Mouse (Mus musculus): ENCODE measurements around the gene Vopp1. TPM values are rescaled to one million over a fixed set of nuclear protein-coding genes. Genes with fewer than 3 reads are reported as not detected.

The Vopp1 gene
- total and polyA plus RNA-seq, 3 experiments = 0.10 TPM; not detected in 2

GRCm38 (mm10) chr6:57839693-57840408, 14.9 kb upstream of the Vopp1 start:
- H3K36me3 ChIP-seq (replicated peaks in 1 of 2; ENCODE audit: control insufficient read depth in 1 of 2, insufficient read depth in 1 of 2, low read length in 1 of 2) = no peaks in the 10 kb centered on the region
- dilution Hi-C loops (cut with MboI; ENCODE audit: extremely low pct_ligation_motif_present, extremely low pct_unique_long_range_greater_than_20kb, low sequenced_read_pairs) = no loop called here
- no peaks in the 10 kb centered on the region for H3K9me3 ChIP-seq (replicated peaks; ENCODE audit: low read length)
- no peak overlapping the region for H3K27ac ChIP-seq (ENCODE audit: insufficient read depth, low read depth)
- in situ Hi-C loops (cut with MboI; ENCODE audit: low pct_ligation_motif_present, low pct_unique_long_range_greater_than_20kb, low sequenced_read_pairs) = no loop called here
- TF ChIP-seq USF2 (conservative IDR thresholded peaks at IDR 0.05; ENCODE audit: low read depth, low read length) = no peak
- TF ChIP-seq CTCF (conservative IDR thresholded peaks at IDR 0.05 in 1 of 2, IDR thresholded peaks at IDR 0.05 in 1 of 2; ENCODE audit: low read depth in 2 of 2, low read length in 2 of 2) = no peak
- no peak for TF ChIP-seq MAX (IDR thresholded peaks at IDR 0.05; ENCODE audit: low read length)
- no peak for TF ChIP-seq ZMIZ1 (IDR thresholded peaks at IDR 0.05; ENCODE audit: low read depth, low read length)
- TF ChIP-seq MXI1 (IDR thresholded peaks at IDR 0.05; ENCODE audit: low read depth, low read length) = no peak
- TF ChIP-seq JUND (conservative IDR thresholded peaks at IDR 0.05; ENCODE audit: low read depth, low read length) = no peak
- no peak for TF ChIP-seq BHLHE40 (IDR thresholded peaks at IDR 0.05; ENCODE audit: low read depth, low read length)
- no peak for TF ChIP-seq RCOR1 (conservative IDR thresholded peaks at IDR 0.05; ENCODE audit: low read depth, low read length)
- no peak for TF ChIP-seq NELFE (IDR thresholded peaks at IDR 0.05; ENCODE audit: low read depth, low read length)
- TF ChIP-seq HCFC1 (IDR thresholded peaks at IDR 0.05; ENCODE audit: low read depth, low read length) = no peak
- no peak for TF ChIP-seq GABPA (IDR thresholded peaks at IDR 0.05; ENCODE audit: insufficient replicate concordance, low read depth, low read length)
- TF ChIP-seq ZNF384 (IDR thresholded peaks at IDR 0.05; ENCODE audit: low read depth, low read length) = no peak
- no peak for TF ChIP-seq RAD21 (IDR thresholded peaks at IDR 0.05; ENCODE audit: low read depth, low read length)
- no peak for TF ChIP-seq ELF1 (IDR thresholded peaks at IDR 0.05; ENCODE audit: low read depth, low read length)
- TF ChIP-seq TCF12 (IDR thresholded peaks at IDR 0.05; ENCODE audit: low read depth, low read length) = no peak
- no peaks in the 10 kb centered on the region for H3K4me1 ChIP-seq (ENCODE audit: control insufficient read depth in 1 of 2, insufficient read depth in 2 of 2)
- no peaks in the 10 kb centered on the region for H3K79me2 ChIP-seq (replicated peaks; ENCODE audit: control insufficient read depth, extremely low read depth, insufficient read depth, poor library complexity, severe bottlenecking)
- H3K27me3 ChIP-seq (replicated peaks) = no peaks in the 10 kb centered on the region
- no peak overlapping the region for H3K9ac ChIP-seq (ENCODE audit: insufficient read depth, low read depth)
- H3K4me2 ChIP-seq (ENCODE audit: insufficient read depth, low read depth, poor library complexity, severe bottlenecking) = no peak overlapping the region
- H3K4me3 ChIP-seq (replicated peaks in 1 of 3; ENCODE audit: low read depth in 2 of 3, low read length in 2 of 3, poor library complexity in 1 of 3) = no peak overlapping the region
- DNase-seq (ENCODE audit: extremely low read depth) = no peak

GRCm38 (mm10) chr6:57825259-57825715, 328 bp upstream of the Vopp1 start:
- no peak for DNase-seq (ENCODE audit: extremely low read depth)
- Histone ChIP-seq H3K79me2 (replicated peaks; ENCODE audit: control insufficient read depth, extremely low read depth, insufficient read depth, poor library complexity, severe bottlenecking) (no peaks in the 10 kb centered on the region), H3K4me1 (ENCODE audit: control insufficient read depth in 1 of 2, insufficient read depth in 2 of 2) (no peaks in the 10 kb centered on the region), H3K27ac (ENCODE audit: insufficient read depth, low read depth) (no peak overlapping the region), H3K36me3 (replicated peaks in 1 of 2; ENCODE audit: control insufficient read depth in 1 of 2, insufficient read depth in 1 of 2, low read length in 1 of 2) (no peaks in the 10 kb centered on the region), H3K27me3 (replicated peaks) (no peaks in the 10 kb centered on the region), H3K9ac (ENCODE audit: insufficient read depth, low read depth) (no peak overlapping the region), H3K4me2 (ENCODE audit: insufficient read depth, low read depth, poor library complexity, severe bottlenecking) (no peak overlapping the region), H3K9me3 (replicated peaks; ENCODE audit: low read length) (peaks cover 4% of the 10 kb centered on the region), H3K4me3 (replicated peaks in 1 of 3; ENCODE audit: low read depth in 2 of 3, low read length in 2 of 3, poor library complexity in 1 of 3) (no peak overlapping the region)
- dilution Hi-C loops (cut with MboI; ENCODE audit: extremely low pct_ligation_motif_present, extremely low pct_unique_long_range_greater_than_20kb, low sequenced_read_pairs) (no loop called here), in situ Hi-C loops (cut with MboI; ENCODE audit: low pct_ligation_motif_present, low pct_unique_long_range_greater_than_20kb, low sequenced_read_pairs) (no loop called here)
- no peak for TF ChIP-seq TBP (conservative IDR thresholded peaks at IDR 0.05; ENCODE audit: low read depth, low read length)
- TF ChIP-seq POLR2AphosphoS2 (IDR thresholded peaks at IDR 0.05; ENCODE audit: low read depth, low read length) = no peak
- TF ChIP-seq ZNF384 (IDR thresholded peaks at IDR 0.05; ENCODE audit: low read depth, low read length) = no peak
- no peak for TF ChIP-seq E2F4 (IDR thresholded peaks at IDR 0.05; ENCODE audit: insufficient replicate concordance, low read depth, low read length)
- no peak for TF ChIP-seq RCOR1 (conservative IDR thresholded peaks at IDR 0.05; ENCODE audit: low read depth, low read length)
- TF ChIP-seq CHD1 (IDR thresholded peaks at IDR 0.05; ENCODE audit: low read depth, low read length) = no peak
- no peak for TF ChIP-seq IRF4 (IDR thresholded peaks at IDR 0.05; ENCODE audit: low read depth, low read length)
- TF ChIP-seq HCFC1 (IDR thresholded peaks at IDR 0.05; ENCODE audit: low read depth, low read length) = no peak
- TF ChIP-seq NELFE (IDR thresholded peaks at IDR 0.05; ENCODE audit: low read depth, low read length) = no peak
- no peak for TF ChIP-seq NRF1 (IDR thresholded peaks at IDR 0.05; ENCODE audit: low read depth, low read length)
- TF ChIP-seq MYC (IDR thresholded peaks at IDR 0.05; ENCODE audit: low read depth, low read length) = no peak
- TF ChIP-seq GABPA (IDR thresholded peaks at IDR 0.05; ENCODE audit: insufficient replicate concordance, low read depth, low read length) = no peak
- no peak for TF ChIP-seq ETS1 (conservative IDR thresholded peaks at IDR 0.05; ENCODE audit: low read depth, low read length)
- no peak for TF ChIP-seq RAD21 (IDR thresholded peaks at IDR 0.05; ENCODE audit: low read depth, low read length)
- no peak for TF ChIP-seq TCF12 (IDR thresholded peaks at IDR 0.05; ENCODE audit: low read depth, low read length)
- no peak for TF ChIP-seq ZMIZ1 (IDR thresholded peaks at IDR 0.05; ENCODE audit: low read depth, low read length)
- TF ChIP-seq CTCF (conservative IDR thresholded peaks at IDR 0.05 in 1 of 2, IDR thresholded peaks at IDR 0.05 in 1 of 2; ENCODE audit: low read depth in 2 of 2, low read length in 2 of 2) = no peak

Data from CH12.LX (cell line).